Mouse (Mus musculus) CH12.LX (cell line): ENCODE measurements at regions not wholly inside any gene's neighbourhood (a gene's known extent, or its start where the extent isn't known, plus 50 kb on each side); places are given as distances from the start of the nearest gene placed in this dataset.

Experiments
- DNase-seq: peaks from one replicate; pipeline ENCODE4 v3.0.0-alpha.2; 2013; ENCODE audit errors: extremely low read depth
- H3K27ac ChIP-seq: 2 replicates; pipeline ENCODE4 v1.5.1; 2012; ENCODE audit warnings: low read depth, mild to moderate bottlenecking, control low read depth, moderate library complexity; ENCODE audit not compliant: insufficient read depth
- H3K27me3 ChIP-seq: replicated peaks from 2 replicates; pipeline ENCODE3; 2012; ENCODE audit warnings: inconsistent platforms
- H3K36me3 ChIP-seq, 2 experiments: replicated peaks in 1 of 2; 2 replicates each; pipeline versions ENCODE3 to v1.6.1; 2012; ENCODE audit warnings: inconsistent platforms in 1 of 2, low read length in 1 of 2, mild to moderate bottlenecking in 1 of 2, mixed read lengths in 1 of 2, moderate library complexity in 1 of 2; ENCODE audit not compliant: control insufficient read depth in 1 of 2, insufficient read depth in 1 of 2
- H3K4me1 ChIP-seq, 2 experiments: 2 replicates each; pipeline ENCODE4 v1.6.1; 2012; ENCODE audit warnings: inconsistent platforms in 1 of 2, moderate library complexity in 1 of 2; ENCODE audit not compliant: insufficient read depth in 2 of 2, control insufficient read depth in 1 of 2
- H3K4me2 ChIP-seq: 2 replicates; pipeline ENCODE4 v1.6.1; 2012; ENCODE audit warnings: low read depth, mild to moderate bottlenecking, control low read depth; ENCODE audit not compliant: poor library complexity, insufficient read depth, severe bottlenecking
- H3K4me3 ChIP-seq, 3 experiments: fragments of 150-350 bp in 1 of 3; sonication (generic) in 1 of 3; replicated peaks in 1 of 3; 2 replicates each; pipeline versions ENCODE3 to v1.5.1; 2011 to 2012; ENCODE audit warnings: low read depth in 2 of 3, low read length in 2 of 3, mild to moderate bottlenecking in 2 of 3, moderate library complexity in 2 of 3, control low read depth in 1 of 3, improper control_type of control experiment in 1 of 3, inconsistent platforms in 1 of 3, mixed read lengths in 1 of 3; ENCODE audit not compliant: poor library complexity in 1 of 3
- H3K79me2 ChIP-seq: replicated peaks from 2 replicates; pipeline ENCODE4 v1.6.1; 2012; ENCODE audit warnings: mild to moderate bottlenecking, moderate library complexity; ENCODE audit not compliant: control insufficient read depth, poor library complexity, insufficient read depth, severe bottlenecking; ENCODE audit errors: extremely low read depth
- H3K9ac ChIP-seq: 2 replicates; pipeline ENCODE4 v1.6.1; 2012; ENCODE audit warnings: low read depth, mild to moderate bottlenecking, control low read depth, moderate library complexity; ENCODE audit not compliant: insufficient read depth
- H3K9me3 ChIP-seq: replicated peaks from 2 replicates; pipeline ENCODE3; 2012; ENCODE audit warnings: low read length, inconsistent platforms, mixed read lengths
- BHLHE40 ChIP-seq: IDR thresholded peaks from 2 replicates; pipeline ENCODE4 v1.6.1; 2011; ENCODE audit warnings: mild to moderate bottlenecking, low read depth, low read length, improper control_type of control experiment
- CHD1 ChIP-seq: IDR thresholded peaks from 2 replicates; pipeline ENCODE4 v1.6.1; 2012; ENCODE audit warnings: low read depth, low read length, improper control_type of control experiment, inconsistent platforms
- CTCF ChIP-seq, 2 experiments: IDR thresholded peaks in 1 of 2; conservative IDR thresholded peaks in 1 of 2; 2 replicates each; pipeline ENCODE4 v1.5.1; 2011 to 2012; ENCODE audit warnings: low read depth in 2 of 2, low read length in 2 of 2, improper control_type of control experiment in 1 of 2, inconsistent platforms in 1 of 2, mild to moderate bottlenecking in 1 of 2, moderate library complexity in 1 of 2
- E2F4 ChIP-seq: IDR thresholded peaks from 2 replicates; pipeline ENCODE4 v1.6.1; 2011; ENCODE audit warnings: low read depth, low read length, improper control_type of control experiment; ENCODE audit not compliant: insufficient replicate concordance
- ETS1 ChIP-seq: conservative IDR thresholded peaks from 2 replicates; pipeline ENCODE4 v1.6.1; 2012; ENCODE audit warnings: low read depth, mild to moderate bottlenecking, inconsistent platforms, low read length, improper control_type of control experiment, moderate library complexity
- HCFC1 ChIP-seq: IDR thresholded peaks from 2 replicates; pipeline ENCODE4 v1.6.1; 2012; ENCODE audit warnings: low read depth, mild to moderate bottlenecking, inconsistent platforms, low read length, improper control_type of control experiment
- MAX ChIP-seq: IDR thresholded peaks from 2 replicates; pipeline ENCODE4 v1.6.1; 2011; ENCODE audit warnings: low read length, improper control_type of control experiment
- MAZ ChIP-seq: IDR thresholded peaks from 2 replicates; pipeline ENCODE4 v1.6.1; 2012; ENCODE audit warnings: low read depth, mild to moderate bottlenecking, inconsistent platforms, low read length, improper control_type of control experiment, moderate library complexity
- MYC ChIP-seq: IDR thresholded peaks from 2 replicates; pipeline ENCODE4 v1.6.1; 2011; ENCODE audit warnings: low read depth, mild to moderate bottlenecking, improper control_type of control experiment, low read length
- NELFE ChIP-seq: IDR thresholded peaks from 2 replicates; pipeline ENCODE4 v1.6.1; 2011; ENCODE audit warnings: low read depth, low read length, improper control_type of control experiment
- NRF1 ChIP-seq: IDR thresholded peaks from 2 replicates; pipeline ENCODE4 v1.6.1; 2014; ENCODE audit warnings: low read depth, mild to moderate bottlenecking, inconsistent platforms, low read length, improper control_type of control experiment, moderate library complexity
- RAD21 ChIP-seq: IDR thresholded peaks from 2 replicates; pipeline ENCODE4 v1.6.1; 2011; ENCODE audit warnings: low read depth, mild to moderate bottlenecking, low read length, improper control_type of control experiment, moderate library complexity
- SIN3A ChIP-seq: IDR thresholded peaks from 2 replicates; pipeline ENCODE4 v1.6.1; 2012; ENCODE audit warnings: low read length, improper control_type of control experiment, inconsistent platforms
- SMC3 ChIP-seq: IDR thresholded peaks from 2 replicates; pipeline ENCODE4 v1.6.1; 2011; ENCODE audit warnings: low read depth, low read length, improper control_type of control experiment
- UBTF ChIP-seq: IDR thresholded peaks from 2 replicates; pipeline ENCODE4 v1.6.1; 2012; ENCODE audit warnings: low read depth, mild to moderate bottlenecking, inconsistent platforms, low read length, improper control_type of control experiment, moderate library complexity
- USF2 ChIP-seq: conservative IDR thresholded peaks from 2 replicates; pipeline ENCODE4 v1.6.1; 2011; ENCODE audit warnings: low read depth, low read length, improper control_type of control experiment
- ZC3H11A ChIP-seq: IDR thresholded peaks from 2 replicates; pipeline ENCODE4 v1.6.1; 2012; ENCODE audit warnings: low read depth, mild to moderate bottlenecking, inconsistent platforms, low read length, improper control_type of control experiment
- ZMIZ1 ChIP-seq: IDR thresholded peaks from 2 replicates; pipeline ENCODE4 v1.6.1; 2012; ENCODE audit warnings: low read depth, mild to moderate bottlenecking, inconsistent platforms, low read length, improper control_type of control experiment
- ZNF384 ChIP-seq: IDR thresholded peaks from 2 replicates; pipeline ENCODE4 v1.6.1; 2012; ENCODE audit warnings: low read depth, low read length, improper control_type of control experiment, inconsistent platforms
- dilution Hi-C: fragments of 300-500 bp; cut with MboI; formaldehyde crosslinking; loops from 2 replicates; pipeline ENCODE4 v1.14.3; 2020; ENCODE audit warnings: low sequenced_read_pairs; ENCODE audit not compliant: extremely low pct_unique_long_range_greater_than_20kb, extremely low pct_ligation_motif_present
- in situ Hi-C: fragments of 300-500 bp; cut with MboI; formaldehyde crosslinking; loops from 3 replicates; pipeline ENCODE4 v1.14.3; 2019; ENCODE audit warnings: low sequenced_read_pairs, low pct_ligation_motif_present, low pct_unique_long_range_greater_than_20kb, mixed read lengths

DNA sequence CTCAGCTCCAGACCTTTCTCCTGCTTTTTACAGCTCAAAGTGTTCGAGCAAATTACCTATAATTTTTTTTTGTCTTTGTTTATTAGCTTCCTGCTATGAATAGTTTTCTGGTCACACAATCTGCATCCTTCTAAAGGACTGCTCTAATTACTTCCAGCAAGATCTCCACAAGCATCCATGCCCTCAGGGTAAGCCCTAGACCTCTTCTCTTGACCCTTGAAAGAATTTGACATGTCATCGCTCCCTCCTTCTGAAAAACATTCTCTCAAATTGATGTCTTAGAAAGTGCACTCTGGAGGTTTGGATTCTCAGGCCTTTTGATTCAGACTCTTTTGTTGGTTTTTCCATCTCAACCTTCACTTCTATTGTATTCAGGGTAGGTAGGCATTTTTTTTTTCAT, 148.7 kb downstream of the Gja1 start:
- Histone ChIP-seq H3K9ac (no peak overlapping the region), H3K27ac (no peak overlapping the region), H3K4me1 (no peaks in the 10 kb centered on the region), H3K36me3 (no peaks in the 10 kb centered on the region), H3K27me3 (no peaks in the 10 kb centered on the region), H3K79me2 (no peaks in the 10 kb centered on the region), H3K4me3 (no peak overlapping the region), H3K9me3 (no peaks in the 10 kb centered on the region), H3K4me2 (no peak overlapping the region)
- in situ Hi-C loops = no loop called here
- TF ChIP-seq UBTF (no peak), NELFE (no peak)
- dilution Hi-C loops = no loop called here
- no peak for DNase-seq

GRCm38 (mm10) chr10:56537091-56537490, 160.0 kb downstream of the Gja1 start:
- in situ Hi-C loops = no loop called here
- no peak overlapping the region for H3K4me2 ChIP-seq

GRCm38 (mm10) chr10:56539827-56540511, 162.8 kb downstream of the Gja1 start:
- TF ChIP-seq ZC3H11A (no peak), ETS1 (no peak), ZNF384 (no peak), HCFC1 (no peak), CTCF (conservative IDR thresholded peaks at IDR 0.05 in 1 of 2, IDR thresholded peaks at IDR 0.05 in 1 of 2; ENCODE audit: low read depth in 2 of 2, low read length in 2 of 2) (no peak), NRF1 (no peak), MAX (no peak)
- no peaks in the 10 kb centered on the region for H3K79me2 ChIP-seq
- DNase-seq = no peak
- H3K9ac ChIP-seq = no peak overlapping the region
- no peak overlapping the region for H3K4me2 ChIP-seq
- in situ Hi-C loops = no loop called here
- no peaks in the 10 kb centered on the region for H3K9me3 ChIP-seq
- no peaks in the 10 kb centered on the region for H3K36me3 ChIP-seq
- H3K27ac ChIP-seq = no peak overlapping the region
- no peaks in the 10 kb centered on the region for H3K27me3 ChIP-seq
- dilution Hi-C loops = no loop called here
- H3K4me1 ChIP-seq = peaks cover 0 to 5% of the 10 kb centered on the region in 2 experiments; a peak in 1 of 4 replicates
- H3K4me3 ChIP-seq = no peak overlapping the region

More at GRCm38 (mm10) chr10:56537091-56537490, 160.0 kb downstream of the Gja1 start:
- no peaks in the 10 kb centered on the region for H3K27me3 ChIP-seq
- H3K4me3 ChIP-seq = no peak overlapping the region
- no peaks in the 10 kb centered on the region for H3K9me3 ChIP-seq
- no peaks in the 10 kb centered on the region for H3K79me2 ChIP-seq
- H3K9ac ChIP-seq = no peak overlapping the region
- dilution Hi-C loops = no loop called here
- no peak overlapping the region for H3K27ac ChIP-seq
- peaks cover 0 to 5% of the 10 kb centered on the region in 2 experiments; a peak in 1 of 4 replicates for H3K4me1 ChIP-seq
- H3K36me3 ChIP-seq = no peaks in the 10 kb centered on the region
- TF ChIP-seq BHLHE40 (no peak), RAD21 (no peak), ZC3H11A (no peak), SMC3 (no peak), MYC (no peak), CHD1 (no peak), CTCF (conservative IDR thresholded peaks at IDR 0.05 in 1 of 2, IDR thresholded peaks at IDR 0.05 in 1 of 2; ENCODE audit: low read depth in 2 of 2, low read length in 2 of 2) (no peak), E2F4 (no peak), ETS1 (no peak), SIN3A (no peak), USF2 (no peak), ZMIZ1 (no peak), MAZ (no peak), NRF1 (no peak)
- no peak for DNase-seq
